Mouse (Mus musculus) cerebellum, adult 18-20 months (tissue): ENCODE measurements around the gene Pi16.

Source experiments
- DNase-seq, 2 experiments: peaks; one replicate each; pipeline ENCODE4 v3.0.0; 2021

Gene Pi16

DNA sequence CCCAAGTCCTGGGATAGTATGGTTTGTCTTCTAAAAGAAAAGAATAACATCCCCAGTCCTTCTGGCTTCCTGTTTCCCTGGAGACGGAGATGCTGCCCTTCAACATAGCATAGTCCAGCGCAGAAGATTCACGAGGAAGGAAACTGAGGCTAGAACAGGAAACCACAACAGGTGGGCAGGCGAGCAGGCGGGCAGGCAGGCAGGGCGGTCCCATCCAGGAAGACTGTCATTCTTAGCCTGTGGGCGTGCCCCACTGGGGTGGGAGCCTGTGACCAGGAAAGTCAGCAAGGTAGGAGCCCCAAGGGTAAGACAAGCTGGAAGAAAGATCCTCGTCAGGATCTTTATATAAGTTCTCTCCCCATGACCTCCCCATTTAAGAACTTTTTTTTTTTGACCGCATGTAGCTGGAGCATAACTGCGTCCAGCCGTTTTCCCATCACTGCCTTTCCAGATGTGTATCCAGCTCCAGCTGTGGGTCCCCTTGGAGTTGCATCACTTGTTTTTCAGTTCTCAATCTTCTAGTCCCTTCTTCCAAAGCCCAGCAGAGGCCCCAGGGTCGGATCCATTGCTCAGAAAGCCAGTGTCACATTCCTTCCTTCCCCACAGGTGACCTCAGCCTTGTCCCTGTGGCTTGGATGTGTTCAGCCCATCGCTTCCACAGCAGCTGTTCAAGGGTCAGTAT, 13.0 kb upstream of the Pi16 start:
- no peak for DNase-seq

DNA sequence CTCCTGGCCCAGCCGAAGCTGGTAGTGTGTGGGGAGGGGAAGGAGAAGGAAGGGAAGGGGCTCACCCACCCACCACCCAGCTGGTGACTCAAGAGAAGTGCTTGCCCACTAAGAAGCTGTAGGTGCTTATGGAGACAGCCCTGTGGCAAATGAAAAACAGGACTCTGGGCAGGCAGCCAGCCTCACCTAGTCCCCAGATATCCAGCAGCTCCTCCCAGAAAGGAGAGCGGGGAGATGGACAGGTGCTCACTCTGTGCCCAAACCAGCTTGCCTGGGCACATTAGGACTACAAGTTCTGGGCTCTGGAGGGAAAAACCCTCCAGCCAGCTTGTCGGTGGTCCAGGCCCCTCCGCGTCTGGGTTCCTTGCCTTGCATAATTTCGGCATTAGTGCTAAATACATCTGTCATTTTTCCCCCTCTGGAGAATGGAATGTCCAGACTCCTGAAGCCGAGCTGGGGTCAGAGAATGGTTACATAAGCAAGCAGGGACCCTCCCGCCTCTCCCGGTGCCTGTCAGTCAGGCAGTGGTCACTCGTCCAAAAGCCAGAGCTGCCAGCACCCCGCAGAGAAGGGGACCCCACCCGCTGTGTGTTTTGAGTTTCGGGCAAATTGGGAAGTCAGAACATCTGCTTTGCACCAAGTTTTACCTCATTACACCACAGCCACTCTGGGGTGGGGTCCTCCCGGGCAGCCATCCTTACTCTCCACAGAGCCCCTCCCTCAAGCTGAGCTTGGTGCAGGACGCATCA, 12.2 kb upstream of the Pi16 start:
- peak; percentile 53 to 62 for DNase-seq

DNA sequence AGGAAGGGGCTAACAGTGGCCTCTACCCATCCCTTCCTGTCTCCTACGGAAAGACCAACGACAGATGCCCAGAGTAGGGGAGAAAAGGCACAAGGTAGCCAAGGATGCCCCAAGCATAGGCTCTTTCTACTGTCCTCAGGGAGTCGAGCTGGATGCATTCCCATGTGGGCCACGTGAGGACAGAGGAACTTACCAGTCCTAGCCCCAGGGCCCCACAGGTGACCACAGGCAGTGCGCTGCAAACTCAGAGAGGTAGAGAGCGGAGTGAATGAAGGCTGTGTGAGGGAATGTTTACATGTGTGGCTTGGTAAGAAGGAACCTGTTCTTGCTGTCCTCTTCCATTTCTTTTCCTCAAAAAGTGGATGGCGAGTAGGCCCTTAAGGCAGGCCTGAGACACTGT, 11.6 kb upstream of the Pi16 start:
- no peak for DNase-seq

DNA sequence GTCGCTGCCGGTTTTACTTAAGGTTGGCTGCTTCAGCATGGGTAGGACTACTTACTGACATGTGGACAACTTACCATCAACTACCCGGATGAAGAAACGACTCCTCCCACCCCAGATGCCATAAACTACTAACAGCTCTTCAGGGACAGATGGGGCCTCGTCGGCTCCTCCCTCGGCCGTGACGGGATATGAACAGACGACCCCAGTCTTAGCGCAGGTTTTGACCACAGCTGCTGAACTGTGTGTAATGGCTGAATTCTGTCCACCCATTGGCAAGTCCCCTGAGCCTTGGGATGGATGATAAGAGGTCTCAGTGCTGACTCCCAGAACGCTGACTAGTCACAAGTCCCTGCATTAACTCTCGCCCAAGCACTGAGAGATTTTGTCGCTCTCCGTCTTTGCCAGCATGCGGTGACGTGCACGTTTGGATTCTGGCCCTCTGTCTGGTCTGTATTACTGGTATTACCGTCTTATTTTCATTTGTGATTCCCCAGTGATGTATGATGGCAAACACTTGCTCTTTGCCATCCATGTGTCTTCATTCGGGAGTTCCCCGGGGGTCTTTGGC, 7.3 kb upstream of the Pi16 start:
- DNase-seq = no peak

DNA sequence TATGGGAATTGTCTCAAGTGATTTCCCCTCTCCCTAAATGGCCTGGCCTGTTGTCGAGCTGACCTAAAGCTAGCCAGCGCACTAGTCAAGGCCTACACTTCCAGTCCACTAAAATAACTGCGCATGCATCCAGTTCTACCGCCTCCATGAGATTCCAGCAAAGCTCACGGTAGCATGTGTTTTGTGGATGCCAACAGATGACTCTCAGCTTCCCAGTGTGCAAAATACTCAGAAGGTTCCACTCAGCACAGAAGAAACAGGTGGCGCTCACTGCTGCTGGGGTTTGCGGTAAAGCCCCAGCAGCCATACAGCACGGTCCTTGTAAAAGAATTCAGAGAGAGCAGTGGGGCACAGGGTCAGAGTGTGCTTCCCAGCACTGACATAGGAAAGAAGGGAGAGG, 5.9 kb upstream of the Pi16 start:
- DNase-seq = no peak

DNA sequence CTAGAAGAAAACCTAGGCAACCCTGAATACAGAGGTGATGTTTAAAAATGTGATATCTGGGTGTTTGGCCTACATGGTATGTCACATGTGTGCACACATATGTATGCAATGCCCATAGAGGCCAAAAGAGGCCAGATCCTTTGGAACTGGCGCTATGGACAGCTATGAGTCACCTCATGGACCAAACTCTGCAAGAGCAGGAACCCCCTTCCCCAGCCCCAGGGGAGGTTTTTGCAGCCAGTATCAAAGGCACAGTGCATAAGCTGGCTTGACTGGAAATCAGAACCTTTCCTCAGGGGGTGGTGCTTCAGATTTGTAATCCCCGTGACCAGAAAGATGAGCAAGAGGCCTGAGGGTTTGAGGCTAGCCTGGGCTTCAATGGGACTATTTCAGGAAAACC, 5.4 kb upstream of the Pi16 start:
- no peak for DNase-seq

DNA sequence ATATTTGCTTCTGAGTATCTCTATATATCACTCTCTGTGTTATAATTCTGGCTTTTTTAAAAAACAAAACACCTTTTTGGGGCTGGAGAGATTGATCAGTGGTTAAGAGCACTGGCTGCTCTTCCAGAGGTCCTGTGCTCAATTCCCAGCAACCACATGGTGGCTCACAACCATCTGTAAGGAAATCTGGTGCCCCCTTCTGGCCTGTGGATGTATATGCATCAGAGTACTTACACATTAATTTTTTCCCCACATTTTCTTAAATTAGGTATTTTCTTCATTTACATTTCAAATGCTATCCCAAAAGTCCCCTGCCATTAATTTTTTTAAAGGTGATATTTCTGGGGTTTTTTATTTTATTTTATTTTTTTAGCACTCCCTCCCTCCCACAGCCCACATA, 4.2 kb upstream of the Pi16 start:
- no peak for DNase-seq

DNA sequence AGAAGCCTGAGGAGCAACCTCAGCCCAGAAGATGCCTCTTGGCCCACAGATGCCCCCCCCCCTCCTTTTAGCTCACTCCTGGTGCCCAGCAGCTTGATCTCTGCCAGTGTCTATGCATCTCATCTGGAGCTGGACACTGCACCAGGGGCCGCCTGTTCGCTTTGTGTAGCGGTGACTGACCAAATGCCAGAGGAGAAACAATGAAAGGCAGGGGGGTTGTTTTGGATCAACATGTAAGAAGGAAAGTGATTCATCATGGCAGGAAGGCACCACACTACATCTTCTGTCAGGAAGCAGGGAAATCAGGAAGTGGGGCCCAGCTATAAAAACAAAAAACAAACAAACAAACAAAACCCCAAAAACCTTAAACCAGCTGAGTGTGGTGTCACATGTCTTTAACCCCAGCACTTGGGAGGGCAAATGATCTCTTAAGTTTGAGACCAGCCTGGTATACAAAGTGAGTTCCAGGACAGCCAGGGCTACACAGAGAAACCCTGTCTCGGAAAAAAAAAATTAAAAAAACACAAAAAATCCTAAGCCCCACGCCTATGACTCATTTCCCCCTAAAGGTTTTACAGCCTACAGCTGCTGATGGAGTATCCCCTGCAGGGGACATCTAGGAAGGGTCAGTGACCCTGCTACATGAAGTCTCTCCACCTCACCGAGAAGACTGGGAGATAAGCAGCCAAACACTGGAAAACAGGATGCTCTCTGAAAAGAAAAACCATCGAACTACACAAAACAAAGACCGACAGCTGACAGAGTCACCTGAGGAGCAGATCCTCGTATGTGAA, 1.6 kb upstream of the Pi16 start:
- DNase-seq = no peak

DNA sequence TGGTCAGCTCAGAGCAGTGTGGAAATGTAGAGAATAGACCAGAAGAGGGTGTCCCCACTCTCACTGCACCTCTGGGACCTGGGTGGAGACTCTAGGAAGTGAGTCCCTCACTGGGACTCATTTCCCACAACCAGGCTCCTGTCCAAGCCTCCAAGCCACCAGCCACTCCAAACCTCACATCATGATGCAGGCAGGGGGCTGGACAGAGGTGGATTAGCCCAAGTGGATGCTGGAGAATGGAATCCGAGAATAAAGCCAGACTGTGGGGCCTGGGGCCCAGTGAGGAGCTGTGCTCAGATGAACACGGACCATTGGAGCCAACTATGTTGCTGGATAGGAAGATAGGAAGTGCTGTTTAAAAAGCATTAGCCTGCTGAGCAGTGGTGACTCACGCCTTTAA, 589 bp upstream of the Pi16 start:
- DNase-seq = no peak

DNA sequence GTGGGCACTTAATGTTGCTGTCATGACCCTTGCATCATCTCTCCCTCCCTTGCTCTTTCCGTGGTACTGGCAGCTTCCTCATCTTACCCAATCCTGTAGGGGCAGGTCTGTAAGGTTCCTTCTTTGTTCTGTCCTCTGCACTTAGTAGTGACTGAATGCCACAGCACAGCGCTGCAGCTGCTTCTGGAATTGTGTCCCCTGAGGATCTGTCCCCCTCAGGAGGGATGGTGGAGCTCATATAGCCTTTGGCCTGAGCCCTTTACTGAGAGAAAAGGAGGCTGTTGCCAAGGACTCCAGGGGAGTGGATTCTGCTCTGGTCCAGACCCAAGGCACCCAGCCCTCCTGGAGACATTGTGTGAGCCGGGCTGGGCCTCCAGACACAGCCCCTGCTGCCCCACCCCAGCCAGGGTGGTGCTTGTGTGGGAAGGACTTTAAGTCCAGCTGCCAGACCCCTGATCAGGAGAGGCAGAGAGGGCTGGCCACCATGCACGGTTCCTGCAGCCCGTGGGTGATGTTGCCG, 1.3 kb downstream of the Pi16 start:
- DNase-seq = no peak

DNA sequence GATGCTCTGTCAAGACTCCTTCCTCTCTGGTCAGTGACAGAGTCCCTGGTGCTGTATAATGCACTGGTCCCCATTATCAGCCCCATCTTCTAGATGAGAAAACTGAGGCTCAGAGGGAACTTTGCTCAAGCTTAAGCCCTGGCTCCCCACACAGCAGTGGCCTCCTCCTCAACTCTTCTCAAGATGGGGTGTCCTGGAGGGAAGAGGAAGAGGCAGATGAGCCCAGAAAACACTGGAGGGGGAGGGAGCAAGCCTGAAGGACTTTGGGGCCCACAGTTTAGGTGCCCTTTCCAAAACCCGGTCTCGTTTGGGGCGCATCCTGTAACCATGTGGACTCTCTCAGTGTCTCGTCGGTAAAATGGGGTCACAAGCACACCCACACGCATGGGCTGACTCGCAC, 2.0 kb downstream of the Pi16 start:
- DNase-seq = no peak

DNA sequence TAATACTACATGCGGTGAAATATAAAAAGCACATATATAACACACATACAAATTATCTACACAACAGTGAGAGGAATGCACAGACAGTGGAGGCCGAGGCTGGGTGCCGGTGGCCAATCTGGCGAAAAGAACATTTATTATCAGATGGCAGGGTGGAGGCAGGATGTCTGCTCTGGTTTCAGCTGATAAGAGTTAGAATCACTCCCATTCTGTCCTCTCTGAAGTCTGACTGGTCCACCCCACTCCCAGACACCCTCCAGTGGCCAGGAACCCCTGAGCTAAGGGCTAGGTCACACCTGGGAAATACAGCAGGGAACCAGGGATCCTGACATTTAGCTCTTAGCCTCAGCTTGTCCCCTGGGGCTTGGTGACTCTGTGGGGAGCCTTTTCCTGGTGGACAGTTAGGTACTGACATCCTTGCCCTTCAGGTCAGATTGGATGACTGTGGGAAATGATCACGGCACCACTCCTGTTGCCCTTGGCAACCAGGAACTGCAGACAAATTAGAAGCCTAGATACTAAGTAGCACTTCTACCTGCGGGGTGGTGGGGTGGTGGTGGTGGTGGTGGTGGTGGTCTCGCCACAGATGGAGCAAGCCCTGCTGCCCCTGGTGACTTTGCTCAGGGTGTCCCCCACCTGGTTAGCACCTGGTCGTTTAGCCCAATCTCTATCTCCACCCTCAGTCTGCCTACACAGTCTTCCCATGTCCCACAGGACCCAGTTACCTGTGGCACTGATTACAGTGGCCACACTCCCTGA, 2.6 kb downstream of the Pi16 start:
- DNase-seq = no peak

DNA sequence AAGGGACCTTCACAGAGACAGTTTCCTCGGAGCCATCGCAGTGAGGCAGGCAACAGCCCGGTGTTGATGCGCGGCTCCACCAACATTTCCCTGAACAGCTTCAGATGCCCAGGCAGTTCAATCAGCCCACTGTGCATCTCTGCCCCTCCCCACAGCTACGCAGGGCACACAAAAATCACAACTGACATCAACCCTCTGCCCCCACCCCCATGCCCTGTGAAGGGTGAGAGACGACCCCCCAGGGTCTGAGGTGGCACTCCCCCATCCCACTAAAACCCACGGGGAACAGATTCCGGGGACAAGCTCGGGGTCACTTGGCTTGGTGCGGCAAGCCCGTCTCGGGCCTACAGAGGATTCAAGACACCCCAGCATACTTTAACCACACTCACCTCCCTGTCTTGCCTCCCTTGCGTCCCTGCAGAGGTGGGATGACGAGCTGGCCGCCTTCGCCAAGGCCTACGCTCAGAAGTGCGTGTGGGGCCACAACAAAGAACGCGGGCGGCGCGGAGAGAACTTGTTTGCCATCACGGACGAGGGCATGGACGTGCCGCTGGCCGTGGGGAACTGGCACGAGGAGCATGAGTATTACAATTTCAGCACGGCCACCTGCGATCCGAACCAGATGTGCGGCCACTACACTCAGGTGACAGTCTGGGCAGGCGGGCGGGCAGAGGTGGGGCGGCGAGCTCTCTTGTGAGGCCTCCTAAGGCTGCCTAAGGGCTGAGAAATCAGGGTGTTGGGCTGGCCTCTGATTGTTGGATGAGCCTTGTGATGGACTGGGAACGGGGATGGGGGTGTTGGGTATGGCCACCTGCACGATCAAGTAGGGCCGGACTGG, 4.5 kb downstream of the Pi16 start:
- no peak for DNase-seq

DNA sequence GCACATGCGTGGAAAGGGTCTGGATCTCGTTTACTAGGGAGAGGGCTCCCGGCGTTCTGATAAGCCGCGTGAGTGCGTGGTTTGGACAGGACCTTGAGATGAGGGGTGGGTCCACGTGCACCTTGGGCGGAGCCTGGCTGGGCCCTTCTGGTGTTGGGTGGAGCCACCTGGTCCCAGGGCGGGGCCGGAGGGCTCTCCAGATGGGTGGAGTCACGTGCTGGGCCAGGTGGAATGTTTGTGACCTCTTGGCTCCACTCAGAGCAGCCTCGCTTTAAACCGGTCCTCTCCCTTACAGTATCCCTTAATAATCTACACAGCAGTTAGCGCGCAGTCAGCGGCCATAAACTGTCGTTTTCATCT, 5.1 kb downstream of the Pi16 start:
- no peak for DNase-seq

DNA sequence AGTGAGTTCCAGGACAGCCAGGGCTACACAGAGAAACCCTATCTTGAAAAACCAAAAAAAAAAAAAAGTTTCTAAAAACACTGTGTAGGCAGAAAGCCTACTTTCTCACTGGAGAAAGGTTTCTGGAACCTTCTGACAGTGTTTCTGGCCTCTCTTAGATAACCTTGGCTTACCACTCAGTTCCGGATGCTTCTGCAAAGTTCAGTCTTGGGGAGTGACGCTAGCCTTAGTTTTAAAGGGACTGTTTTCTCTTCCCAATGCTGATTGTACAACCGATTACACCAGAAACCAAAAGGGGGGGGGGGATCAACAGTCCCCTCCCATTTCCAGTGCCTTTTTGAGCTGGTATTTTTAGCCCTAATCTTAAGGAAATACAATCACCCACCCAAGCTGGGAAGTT, 6.1 kb downstream of the Pi16 start:
- no peak for DNase-seq

DNA sequence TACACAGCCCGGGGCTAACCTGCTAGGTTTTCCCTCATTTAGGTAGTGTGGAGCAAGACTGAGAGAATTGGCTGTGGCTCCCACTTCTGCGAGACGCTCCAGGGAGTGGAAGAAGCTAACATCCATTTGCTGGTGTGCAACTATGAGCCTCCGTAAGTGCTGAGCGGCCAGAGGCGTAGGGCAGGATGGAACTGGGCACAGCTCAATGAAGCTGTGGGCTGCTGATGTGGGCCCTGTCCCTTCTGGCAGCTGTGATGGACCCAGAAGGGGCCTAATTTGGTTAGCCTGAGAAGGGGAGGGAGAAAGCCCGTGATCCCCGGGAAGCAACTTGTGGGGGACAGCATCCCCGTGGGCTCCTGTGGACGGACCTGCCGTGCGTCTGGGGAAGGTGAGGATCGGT, 8.4 kb downstream of the Pi16 start:
- DNase-seq = no peak

DNA sequence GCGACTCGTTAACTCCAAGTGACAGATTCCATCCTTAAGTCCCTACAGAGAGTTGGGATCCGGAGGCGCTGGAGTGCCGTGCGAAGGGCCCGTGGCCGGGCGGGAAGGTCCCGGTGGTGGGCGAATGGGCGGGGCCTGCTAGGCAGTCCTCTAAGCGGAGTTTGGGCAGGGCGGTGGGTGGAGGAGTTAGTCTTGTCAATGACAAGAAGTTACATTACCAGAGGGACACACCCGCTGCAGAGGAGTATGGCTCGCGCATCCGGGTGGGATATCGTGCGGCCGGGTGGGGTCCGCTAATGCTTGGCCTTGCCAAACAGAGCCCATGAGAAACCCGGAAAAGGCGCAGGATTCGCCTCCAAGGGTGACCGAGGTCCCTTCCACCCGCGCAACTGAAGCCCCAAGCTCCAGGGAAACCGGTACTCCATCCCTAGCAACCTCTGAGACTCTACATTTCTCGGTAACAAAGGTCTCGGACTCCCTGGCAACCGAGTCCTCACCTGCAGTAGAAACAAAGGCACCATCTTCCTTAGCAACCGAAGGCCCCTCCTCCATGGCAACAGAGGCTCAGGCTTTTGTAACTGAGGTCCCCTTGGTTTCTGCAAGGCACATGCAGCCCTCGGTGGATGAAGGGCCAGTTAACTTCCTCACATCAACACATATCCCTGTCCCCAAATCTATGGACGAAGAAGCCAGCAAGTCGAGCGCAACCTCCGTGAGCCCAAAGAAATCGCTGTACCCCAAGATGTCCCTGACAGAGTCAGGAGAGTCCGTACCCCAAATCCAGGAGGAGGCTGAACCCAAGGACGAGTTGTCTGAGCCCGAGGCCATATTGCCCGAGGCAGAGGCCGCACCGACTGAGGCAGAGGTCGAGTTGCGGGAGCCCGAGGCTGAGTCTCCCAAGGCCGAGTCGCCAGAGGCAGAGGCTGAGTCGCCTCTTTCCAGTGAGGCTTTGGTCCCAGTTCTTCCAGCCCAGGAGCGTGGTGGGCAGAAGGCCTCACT, 9.3 kb downstream of the Pi16 start:
- no peak for DNase-seq

DNA sequence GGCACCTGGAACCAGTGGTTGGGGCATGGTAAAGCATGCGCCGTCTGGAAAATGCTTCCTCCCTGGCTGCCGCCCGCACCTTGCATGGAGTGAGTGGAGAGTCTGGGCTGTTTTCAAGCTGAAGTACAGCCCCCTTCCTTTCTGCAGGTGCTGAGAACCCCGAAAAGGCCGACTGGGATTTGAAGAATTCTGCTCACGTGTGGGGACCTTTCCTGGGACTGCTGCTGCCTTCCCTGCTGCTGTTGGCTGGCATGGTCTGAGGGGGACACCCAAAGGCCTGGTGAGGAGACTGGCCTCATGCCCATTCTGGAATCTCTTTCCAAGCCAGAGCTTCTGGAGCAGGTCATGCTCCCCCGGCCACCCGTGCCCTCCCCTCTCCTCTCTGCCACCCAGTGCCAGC, 10.2 kb downstream of the Pi16 start:
- no peak for DNase-seq

DNA sequence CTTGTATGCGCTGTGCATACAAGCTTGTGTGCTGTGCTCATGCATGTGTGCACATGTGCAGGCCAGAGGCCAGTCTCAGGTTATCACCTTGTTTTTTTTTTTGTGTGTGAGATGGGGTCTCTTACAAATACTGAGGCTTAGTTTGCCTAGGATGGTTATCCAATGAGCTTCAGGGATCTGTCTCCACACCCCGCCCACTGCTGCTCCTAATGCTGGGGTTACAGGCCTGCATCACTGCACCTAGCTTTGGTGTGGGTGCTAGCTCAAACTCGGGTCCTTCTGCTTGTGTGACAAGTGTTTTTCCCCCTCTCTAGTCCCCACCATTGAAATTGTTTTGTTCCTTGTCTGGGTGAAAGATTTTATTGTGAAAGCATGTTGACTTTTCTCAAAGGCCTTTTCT, 12.7 kb downstream of the Pi16 start:
- DNase-seq = no peak

DNA sequence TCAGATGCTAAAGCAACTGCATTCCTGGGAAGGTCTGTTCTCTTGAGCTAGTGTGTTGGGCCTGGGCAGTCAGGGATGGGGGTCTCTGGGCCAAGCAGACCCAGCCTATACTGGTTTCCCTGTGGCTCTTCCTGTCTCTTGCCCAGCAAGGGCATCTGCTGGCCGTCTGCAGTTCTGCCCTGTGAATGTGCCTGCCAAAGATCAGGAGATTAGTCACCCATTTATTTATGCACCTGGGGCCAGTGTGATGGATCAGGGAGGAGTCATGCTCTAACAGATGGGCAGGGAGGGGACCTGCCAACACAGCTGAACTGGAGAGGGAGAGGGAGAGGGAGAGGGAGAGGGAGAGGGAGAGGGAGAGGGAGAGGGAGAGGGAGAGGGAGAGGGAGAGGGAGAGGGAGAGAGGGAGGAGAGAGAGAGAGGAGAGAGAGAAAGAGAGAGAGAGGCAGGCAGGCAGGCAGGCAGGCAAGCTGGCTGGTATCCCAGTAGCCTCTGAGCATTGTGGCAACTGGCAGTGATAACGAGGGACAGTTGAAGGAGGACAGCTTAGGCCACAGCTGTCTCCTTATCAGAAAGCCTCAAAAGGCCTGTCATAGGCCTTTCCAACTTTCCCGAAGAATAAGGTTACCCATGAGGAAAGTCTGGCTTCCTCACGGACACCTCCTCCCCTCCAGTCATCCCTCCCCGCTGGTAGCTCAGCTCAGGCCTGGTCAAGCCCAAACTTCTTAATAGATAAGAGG, 13.4 kb downstream of the Pi16 start:
- peak; percentile 71 to 83 for DNase-seq
